Mouse (Mus musculus) natural killer cell, adult 2 months (primary cell): ENCODE data around the gene Tube1.

ENCODE experiments used
- DNase-seq, 2 experiments: peaks; one replicate each; pipeline ENCODE4 v3.0.0; 2022; ENCODE audit warnings: low spot score in 2 of 2

The Tube1 gene

DNA sequence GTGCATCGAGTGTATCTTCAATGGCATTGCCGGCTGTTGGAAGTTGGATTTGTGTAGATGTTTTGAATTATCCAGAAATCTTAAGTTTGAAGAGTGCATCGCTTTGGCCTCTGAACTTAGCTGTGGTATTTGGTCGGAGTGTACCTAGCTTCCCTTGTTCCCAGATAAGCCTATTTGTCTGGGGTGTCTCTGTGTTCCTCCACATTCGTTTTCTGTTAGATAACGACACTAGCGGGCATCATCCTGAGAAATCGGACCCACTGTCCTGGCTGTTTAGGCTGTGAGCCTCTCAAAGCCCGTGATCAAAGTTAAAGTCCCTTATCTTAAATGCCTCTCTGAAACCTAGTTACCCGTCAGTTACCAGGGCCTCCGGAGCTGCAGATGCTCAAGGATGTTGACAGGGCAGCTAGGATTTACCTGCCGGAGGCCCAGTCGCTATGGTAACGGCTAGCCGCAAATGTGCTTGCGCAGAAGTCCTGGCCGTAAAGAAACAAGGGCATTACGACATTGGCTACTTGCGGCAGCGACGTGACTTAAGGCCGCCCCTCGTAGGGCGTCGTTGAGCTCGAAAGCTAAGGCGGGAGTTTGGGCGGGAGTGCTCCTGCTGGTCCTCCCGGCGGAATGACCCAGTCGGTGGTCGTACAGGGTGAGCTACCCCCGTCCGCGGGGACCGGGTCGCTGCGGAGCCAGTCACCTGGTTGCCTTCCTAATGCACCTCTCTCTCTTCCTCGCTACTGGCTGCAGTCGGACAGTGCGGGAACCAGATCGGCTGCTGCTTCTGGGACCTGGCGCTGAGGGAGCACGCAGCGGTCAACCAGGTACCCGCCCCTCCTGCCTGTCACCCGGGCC is at the start of gene Tube1, which contains the start of gene Fam229b:
Gene Tube1 (plus strand): TSS at position 515 of the 849 bp plus-strand sequence.
Gene Fam229b (minus strand): TSS at position 453 of the 849 bp plus-strand sequence.
- DNase-seq = peak; percentile 75 to 83

DNA sequence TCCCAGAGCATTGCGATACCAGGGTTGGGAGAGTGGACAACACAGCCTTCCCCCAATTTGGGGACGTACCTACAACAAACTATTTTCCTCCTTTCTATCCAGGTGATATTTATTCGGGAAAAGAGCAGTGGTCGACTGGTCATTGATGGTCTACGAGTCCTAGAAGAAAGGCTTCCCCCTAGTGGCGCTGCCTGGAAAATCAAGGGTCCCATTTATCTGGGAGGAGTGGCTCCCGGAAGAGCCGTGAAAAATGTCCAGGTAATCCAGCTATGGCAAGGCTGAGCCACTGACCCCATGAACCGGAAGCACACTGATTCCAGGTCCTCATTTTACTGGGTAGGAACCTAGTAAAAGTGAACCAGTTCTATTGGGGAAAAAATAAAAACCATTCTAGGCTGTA is 36.8 kb upstream of the Tube1 start:
- DNase-seq = no peak

DNA sequence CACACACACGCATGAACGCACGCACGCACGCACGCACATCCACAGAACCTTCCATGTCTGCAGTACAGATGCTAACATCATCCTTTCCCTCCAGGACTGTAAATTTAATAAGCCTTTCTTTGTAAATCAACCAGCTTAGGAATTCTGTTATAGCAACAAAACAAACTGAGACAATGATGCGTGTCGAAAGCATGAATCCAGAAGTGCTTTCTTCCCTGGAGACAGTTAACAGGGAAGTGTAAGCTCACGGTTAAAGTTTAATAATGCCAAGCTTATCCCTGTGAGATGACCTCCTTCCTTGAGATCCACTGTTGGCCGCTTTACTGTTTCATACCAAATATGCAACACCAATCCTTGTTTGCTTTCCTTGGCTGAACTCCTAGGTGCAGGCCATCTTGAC is 35.0 kb upstream of the Tube1 start:
- no peak for DNase-seq

DNA sequence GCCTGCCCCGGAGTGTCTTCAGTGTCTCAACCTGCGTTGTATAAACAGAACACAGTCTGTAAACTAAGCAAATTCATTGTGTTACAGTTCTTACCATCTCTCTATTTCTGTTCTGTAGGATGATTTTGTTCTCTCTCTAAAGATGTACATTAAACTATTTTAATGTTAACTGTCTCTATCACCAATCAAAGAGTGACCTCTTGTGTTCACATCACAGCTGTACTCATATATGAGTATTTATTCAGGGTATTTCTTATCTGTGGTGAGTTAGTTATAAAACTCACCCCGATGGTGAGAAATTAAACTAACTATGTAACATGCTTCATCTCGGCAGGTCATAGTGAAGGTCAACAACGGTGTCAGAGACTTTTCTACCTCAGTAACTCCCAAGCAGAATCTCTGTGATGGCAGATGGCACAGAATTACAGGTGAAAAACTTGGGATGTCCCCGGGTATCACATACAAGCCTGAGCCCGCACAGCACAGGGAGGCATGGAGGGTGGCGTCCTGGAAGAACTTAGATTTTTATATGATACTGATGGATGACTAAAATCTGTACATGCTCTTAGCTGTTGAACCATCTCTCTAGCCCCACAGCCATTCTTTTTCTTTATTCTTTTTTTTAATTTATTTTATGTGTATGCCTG is 28.9 kb upstream of the Tube1 start:
- DNase-seq = no peak

DNA sequence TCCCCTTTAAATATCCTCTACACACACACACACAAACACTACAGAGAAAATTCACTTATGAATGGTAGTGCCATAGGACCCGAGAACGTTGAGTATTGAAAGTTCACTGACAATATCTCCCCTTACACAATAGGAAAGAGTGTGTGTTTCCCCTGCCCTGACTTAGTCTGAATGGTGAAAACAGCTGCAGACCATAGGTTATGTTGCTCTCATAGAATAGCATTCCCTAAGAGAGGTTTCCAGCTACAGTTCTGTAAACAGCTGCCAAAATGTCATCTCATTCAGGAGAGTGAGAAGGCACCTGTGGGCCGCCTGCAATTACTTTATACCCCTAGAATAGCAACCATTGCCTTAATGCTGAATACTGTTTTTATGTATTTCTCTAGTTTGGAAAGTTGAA is 27.4 kb upstream of the Tube1 start:
- no peak for DNase-seq

DNA sequence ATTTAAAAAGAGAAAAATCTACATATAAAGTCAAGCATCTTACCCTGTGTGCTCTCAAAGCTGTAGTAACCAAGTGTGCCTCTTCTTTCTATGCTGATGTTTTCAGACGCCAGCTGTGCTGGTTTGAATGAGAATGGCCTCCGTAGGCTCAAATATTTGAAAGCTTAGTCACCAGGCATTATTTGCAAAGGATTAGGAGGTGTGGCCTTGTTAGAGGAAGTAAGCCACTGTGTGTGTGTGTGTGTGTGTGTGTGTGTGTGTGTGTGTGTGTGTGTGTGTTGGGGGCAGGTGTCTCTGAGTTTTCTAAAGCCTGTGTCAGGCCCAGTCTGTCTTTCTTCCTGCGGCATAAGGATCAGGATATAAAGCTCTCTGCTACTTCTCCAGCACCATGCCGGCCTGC is 26.8 kb upstream of the Tube1 start:
- no peak for DNase-seq

DNA sequence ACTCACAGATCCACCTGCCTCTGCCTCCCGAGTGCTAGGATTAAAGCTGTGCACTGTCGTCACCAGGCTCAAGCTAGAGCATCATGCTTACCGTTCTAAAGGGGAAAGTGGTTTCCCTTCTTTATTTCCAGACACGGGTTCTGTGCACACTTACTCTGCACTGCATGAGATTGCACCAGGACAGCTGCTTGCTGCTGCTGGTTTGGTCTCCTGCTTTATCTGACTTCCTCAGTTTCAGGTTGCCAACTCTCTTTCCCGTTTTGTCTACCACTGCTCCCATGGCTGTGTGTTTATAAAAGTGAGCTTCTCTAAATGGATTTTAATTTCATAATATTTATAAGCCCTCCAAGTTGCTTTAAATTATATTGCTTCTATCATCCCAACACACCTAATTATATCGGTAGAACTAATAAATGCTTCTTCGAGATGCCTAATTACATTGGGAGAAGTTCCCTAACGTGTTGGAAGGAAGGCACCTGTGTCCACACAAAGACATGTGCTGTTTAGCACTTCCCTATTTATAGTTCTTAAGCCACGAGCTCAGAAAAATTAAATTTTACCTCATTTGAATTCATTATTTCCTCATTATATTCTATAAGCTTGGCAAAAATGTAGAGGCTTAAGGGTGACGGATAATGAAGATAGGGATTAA is 24.8 kb upstream of the Tube1 start:
- no peak for DNase-seq

DNA sequence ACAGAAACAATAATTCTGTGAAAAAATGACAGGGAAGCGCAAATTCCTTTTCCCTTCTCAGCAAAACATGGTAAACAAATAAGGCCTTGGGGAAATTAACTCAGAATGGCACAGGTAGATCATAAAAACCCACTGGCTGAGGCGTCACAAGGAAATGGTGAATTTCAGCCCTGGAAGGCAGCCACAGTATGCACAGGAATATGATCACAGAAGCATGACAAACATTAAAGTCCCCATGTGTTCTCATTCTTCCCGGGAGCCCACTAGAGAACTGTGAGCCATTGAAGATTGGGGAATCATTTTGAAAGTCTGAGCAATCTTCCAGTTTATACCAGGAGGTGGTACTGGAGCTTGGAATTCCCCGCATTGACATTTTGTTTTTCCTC is 24.3 kb upstream of the Tube1 start:
- DNase-seq = no peak

DNA sequence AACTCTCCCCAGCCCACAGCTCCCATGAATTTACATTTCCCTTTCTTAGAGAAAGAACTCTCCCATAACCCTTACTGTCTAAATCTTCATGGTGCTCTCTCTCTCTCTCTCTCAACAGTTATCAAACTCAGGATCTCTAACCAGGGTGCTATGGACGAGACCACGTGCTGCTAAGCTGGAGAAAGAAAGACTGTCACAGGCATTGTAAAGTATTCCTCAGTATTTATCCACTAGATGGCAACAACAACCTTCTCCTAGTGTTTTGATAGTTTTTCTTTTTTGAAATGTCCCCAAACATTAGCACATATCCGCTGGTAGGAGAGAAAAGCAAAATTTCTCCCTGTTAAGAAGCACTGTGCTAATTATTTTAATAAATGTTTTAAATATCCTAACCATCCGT is 12.4 kb upstream of the Tube1 start:
- no peak for DNase-seq

DNA sequence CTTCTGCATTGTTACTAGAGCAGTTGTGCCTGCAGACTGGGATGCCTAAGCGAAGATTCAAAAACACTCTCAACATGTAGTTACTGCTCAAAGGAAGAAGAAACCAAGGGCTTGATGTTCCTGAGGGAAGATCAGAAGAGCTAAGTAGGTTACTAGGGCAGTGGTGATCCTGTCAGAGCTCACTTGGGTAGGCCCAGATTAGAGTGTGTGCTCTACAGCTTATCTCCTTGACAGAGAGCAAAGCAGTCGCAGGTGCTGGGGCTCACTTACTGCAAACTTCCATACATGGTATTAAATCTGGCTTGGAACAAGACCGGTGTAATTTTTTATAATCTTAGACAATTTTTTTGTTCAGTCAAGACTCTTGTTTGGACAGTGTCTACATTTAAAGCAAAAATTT is 4.0 kb downstream of the Tube1 start:
- no peak for DNase-seq

DNA sequence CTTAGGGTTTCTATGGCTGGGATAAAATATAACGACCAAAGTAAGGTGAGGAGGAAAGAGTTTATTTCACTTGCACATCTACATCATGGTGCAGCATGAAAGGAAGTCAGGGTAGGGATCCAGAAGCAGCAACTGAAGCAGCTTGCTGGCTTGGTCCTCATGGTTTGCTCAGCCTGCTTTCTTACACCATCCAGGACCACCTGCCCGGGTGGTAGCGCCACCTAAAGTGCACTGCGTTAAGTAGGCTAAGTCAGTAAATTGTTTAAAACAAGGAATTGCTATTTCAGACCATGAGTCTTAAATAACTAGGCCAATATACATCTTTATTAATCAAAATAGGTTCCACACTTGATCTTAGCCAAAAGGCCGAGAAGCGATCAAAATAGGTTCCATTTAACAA is 5.0 kb downstream of the Tube1 start:
- no peak for DNase-seq

DNA sequence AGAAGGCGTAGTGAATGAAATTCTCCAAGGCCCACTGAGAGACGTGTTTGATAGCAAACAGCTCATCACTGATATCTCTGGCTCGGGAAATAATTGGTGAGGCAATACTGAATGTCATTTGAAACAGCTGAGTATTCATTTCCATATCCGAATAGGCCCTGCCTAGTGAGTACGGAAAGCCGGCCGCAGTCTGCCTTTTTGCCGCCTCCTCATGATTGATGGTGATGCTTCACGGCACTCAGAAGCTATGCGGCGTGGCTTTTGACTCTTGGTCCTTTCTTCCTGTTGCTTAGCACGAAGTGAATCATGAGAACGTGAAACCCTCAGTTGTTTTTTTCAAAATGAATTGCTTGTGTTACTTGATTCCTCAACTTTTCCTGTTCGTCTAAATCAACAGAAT is 7.1 kb downstream of the Tube1 start:
- DNase-seq = no peak

DNA sequence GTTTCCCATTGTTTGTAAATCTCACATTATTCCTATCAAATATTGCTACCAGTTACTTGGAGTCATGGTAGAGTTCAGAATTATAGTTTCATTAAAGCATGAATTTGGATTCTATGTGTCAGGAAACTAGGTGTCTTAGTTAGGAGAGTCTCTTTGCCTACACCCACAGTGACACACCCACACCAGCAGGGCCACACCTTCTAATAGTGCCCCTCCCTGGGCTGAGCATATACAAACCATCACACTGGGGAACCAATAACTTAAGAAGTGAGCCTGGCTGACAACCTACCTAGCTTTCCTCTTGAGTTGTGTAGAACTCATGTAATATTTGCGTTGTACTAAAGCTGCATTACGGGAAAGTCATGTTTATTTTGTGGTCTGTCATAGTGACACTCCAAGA is 7.6 kb downstream of the Tube1 start:
- DNase-seq = no peak

DNA sequence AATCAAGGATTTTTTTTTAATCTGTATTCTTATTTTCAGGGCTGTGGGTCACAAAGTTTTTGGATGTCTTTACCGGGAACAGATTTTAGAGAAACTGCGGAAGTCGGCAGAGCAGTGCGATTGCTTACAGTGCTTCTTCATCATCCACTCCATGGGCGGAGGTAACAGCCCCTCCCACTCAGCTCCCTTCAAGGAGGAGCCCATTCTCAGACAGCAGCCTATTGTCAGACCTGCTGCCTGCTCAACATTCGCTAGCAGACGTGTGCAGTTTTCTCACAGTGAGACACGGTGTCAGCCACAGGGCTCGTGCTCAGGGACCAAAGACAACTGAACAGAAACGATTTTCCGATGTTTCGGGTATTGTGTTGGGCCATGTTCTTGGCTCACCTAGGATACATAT is 8.4 kb downstream of the Tube1 start:
- no peak for DNase-seq

DNA sequence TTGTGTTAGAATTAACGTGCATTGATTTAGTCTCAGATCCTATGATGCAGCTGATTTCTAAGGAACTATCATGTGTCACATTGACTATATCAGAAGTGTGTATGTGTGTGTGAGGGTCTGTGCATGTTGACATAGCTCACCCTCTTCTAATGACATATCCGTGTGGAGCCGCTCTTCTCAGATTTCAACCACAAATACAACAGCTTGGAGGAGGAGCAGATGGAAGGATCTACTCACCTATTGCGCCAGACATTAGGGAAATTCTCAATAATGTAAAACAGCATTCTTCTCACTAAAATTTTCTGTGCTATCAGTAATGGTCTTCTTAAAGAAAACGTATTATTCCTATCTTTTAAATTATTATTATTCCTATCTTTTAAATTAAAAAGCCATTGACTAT is 22.9 kb downstream of the Tube1 start:
- no peak for DNase-seq

DNA sequence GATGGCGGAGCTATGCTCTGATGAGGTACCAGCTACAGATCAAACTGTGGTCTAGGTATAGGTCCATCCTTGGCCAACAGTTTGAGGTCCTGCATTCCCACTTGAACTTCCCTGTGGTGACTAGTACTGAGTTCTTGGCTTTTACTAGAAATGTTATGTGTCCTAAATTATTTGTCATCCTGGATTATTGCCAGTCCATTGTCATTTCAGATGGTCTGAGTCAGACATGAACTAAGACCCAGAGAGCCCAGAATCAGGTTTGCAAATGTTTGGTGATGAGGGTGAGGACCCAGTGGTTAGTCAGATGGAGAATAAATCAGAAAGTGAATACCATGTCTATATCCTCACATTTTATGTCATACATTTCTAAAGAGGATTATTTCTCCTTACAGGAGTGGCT is 23.5 kb downstream of the Tube1 start:
- DNase-seq = no peak

DNA sequence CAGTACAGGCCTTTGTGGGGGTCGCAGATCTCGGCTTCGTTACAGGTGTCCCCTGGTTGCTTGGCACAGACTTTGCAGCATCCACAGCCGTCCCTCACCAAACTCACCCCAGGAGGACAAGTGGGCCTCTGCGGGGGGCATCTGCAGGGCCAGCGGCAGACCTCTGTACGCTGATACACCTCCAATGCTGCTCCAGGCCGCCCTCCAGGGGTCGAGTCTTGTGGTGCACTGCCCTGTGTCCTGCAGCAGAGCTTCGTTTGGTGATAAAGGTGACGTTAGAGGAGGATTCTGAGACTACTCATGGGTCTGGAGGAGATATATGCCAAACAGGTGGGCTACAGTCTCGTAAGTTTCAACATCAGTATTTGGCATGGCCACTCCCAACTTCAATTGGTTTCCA is 24.5 kb downstream of the Tube1 start:
- DNase-seq = no peak

DNA sequence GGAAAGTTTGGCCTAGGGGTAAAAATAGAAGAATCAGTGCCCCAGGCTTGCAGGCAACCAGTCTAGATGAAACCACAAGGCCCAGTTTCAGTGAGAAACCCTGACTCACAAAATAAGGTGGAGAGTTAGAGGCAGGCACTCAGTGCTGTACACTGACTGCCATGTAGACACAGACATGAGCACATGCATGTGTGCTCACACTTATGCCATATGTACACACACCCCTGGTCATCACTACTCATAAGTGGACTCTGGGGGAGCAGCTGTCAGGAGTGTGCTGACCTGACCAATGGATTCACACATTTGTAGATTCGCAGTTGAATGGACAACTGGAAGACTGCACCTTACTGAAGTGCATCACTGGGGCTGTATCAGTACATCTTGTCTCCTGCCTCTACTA is 27.6 kb downstream of the Tube1 start:
- DNase-seq = no peak

DNA sequence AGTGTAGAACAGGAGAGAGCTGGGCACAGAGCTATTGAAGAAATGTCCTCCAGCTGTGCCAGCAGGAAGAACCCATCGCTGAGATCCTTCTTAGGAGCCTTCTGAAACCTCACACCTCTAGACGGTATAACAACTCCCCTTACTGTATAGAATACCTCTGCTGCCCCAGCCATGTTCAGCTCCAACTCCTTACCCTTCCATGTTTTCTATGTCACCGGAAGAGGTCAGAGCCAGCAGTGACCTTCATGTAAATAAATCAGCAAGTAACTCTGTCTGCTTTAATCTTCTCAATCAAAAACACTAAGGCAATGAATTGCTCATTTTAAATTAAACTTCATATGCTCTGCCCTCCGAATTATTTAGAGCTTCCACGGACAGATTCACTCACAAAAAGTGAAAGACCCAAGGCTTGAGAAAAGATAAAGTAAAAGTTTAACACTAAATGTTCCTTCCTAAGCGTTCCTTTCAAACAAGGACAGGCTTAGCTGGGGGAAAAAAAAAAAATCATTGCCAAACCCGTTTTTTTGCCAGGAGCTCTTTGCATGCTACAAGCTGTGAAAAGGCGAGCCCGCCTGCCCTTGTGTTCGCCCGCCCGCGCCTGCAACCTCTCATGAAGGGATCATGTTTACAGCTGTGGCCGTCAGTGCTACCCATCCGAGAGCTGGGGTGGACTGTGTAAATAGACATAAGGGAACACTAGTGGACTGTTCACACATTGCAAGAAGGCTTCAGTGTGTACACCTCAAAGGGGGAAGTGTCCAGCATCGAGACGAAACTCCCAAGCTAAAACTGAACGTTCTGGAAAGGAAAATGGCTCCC is 29.1 kb downstream of the Tube1 start:
- no peak for DNase-seq

DNA sequence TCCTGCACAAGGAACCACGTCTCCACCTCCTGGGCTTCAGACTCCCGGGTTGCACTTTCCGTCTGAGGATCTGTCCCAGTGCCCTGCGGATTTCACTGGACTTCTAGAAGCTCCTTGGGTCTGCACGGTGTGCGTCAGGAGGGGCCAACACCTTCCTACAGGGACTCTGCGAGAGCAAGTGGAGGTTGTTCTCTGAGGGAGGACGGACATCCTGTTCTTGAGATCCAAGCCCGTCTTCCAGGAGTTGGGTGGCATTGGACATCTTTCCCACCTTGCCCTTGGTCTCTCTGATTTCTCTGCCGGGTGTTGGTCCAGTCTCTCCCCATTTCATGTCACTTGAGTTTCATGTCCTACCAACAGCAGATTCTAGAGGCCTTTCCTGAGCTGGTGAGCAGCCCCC is 29.9 kb downstream of the Tube1 start, which contains the start of gene Ccn6:
Gene Ccn6 (minus strand): TSS at position 101 of the 400 bp plus-strand sequence.
- DNase-seq = no peak

DNA sequence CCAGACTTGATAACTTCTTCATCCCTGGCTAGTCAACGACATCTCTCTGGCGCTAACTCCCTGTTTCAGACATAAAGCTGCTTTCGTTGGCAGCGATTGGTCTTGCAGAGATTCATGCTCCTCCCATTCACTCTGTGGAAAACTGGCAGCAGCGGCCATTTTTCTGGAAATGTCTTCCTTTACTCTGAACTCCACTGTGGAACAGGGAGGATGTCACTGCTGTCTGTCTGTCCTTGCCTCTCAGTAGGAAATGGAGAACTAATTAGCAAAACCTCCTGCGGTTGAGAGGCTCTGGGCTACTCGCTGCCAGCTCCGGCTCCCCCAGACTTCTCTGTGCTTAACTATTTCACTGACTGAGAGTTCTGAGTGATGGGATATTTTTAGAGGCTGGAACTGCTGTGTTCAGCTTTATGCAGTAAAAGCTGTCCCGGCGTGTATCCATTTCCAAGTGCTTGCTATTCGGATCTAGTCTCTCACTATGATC is 31.9 kb downstream of the Tube1 start:
- DNase-seq = no peak

DNA sequence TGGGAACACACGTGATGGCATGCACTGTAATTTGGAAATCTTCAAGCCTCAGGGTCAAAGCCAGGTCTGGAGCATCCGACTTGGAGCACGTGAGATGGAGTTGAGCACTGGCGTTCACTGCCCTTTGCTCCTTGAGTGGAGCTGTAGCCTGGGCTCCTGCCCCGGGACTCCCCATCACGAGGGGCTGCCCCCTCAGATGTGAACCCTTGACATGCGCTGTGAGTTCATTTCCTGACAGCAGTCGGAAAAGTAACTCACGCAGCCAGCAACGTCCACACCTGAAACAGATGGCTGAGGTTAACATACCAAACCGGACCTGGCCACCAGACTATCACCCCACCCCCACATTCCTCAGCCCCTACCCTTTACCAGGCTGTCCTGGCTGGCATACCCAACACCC is 33.8 kb downstream of the Tube1 start:
- DNase-seq = no peak
